Mouse (Mus musculus): ENCODE measurements around the gene Marcksl1. TPM values are rescaled to one million over a fixed set of nuclear protein-coding genes. Genes with fewer than 3 reads are reported as not detected.
A peak's percentile ranks its signal among the peaks of the same experiment; 100 is the strongest.

The Marcksl1 gene
- polyA plus RNA-seq, 1 experiment from 2014 or later: 1,538 TPM

GRCm38 (mm10) chr4:129563718-129564117, 50.3 kb downstream of the Marcksl1 start:
- H3K27ac ChIP-seq: peak overlapping the region; percentile 23; the same call in 1 of the 2 replicates
- H3K27me3 ChIP-seq: no peaks in the 10 kb centered on the region
- ATAC-seq (ENCODE audit: insufficient number of reproducible peaks, insufficient read depth, low FRiP score, low TSS enrichment, low read depth): 0 out of 2 replicates have a peak, but pooled peaks have one; percentile 6
- H3K4me2 ChIP-seq: no peak overlapping the region
- H3K4me1 ChIP-seq (replicated peaks): peaks cover 11% of the 10 kb centered on the region
- H3K36me3 ChIP-seq: no peaks in the 10 kb centered on the region
- 20% methylated on average over 8 of the region's 8 CpGs for WGBS
- H3K4me3 ChIP-seq (replicated peaks): no peak overlapping the region
- no peak overlapping the region for H3K9ac ChIP-seq (replicated peaks)
- no peaks in the 10 kb centered on the region for H3K9me3 ChIP-seq

DNA sequence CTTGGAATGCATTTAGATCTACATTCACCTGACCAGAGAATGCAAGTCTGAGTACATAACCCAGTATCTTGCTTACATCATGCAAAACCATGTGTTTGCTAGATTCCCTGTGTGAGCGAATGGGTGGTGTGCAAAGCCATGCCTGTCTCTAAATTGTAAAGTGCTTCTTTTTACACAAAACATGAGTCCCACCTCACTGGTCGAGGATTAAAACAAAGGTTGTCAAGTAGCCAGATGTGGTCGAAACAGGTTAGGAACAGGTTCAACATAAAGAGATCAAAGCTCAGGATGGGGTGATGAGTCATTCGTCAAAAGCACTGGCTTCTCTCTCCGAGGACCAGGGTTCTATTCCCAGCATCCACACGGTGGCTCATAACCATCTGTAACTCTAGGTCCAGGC, 51.8 kb downstream of the Marcksl1 start:
- Histone ChIP-seq H3K27me3 (no peaks in the 10 kb centered on the region), H3K4me2 (no peak overlapping the region), H3K27ac (no peak overlapping the region), H3K4me3 (replicated peaks) (no peak overlapping the region), H3K9ac (replicated peaks) (no peak overlapping the region), H3K9me3 (no peaks in the 10 kb centered on the region), H3K4me1 (replicated peaks) (peaks cover 11% of the 10 kb centered on the region), H3K36me3 (no peaks in the 10 kb centered on the region)
- ATAC-seq (ENCODE audit: insufficient number of reproducible peaks, insufficient read depth, low FRiP score, low TSS enrichment, low read depth): no peak
- WGBS: 83% methylated on average over 6 of the region's 6 CpGs

Small RNA genes within 50 kb of the gene (microRNA-seq; reads per million reads assigned to microRNA genes)
- gene Mir8119: not detected

Other genes with a start within 250 kb of the Marcksl1 start
- 1.2 and 1.9 TPM in 2 replicates for gene Sync, start 226.0 kb upstream of the Marcksl1 start, polyA plus RNA-seq (2016; fragmentation: Nextera tagmentation; extraction: Ambion mirVana)
- 577 and 606 TPM in 2 replicates for gene Rbbp4, start 178.2 kb upstream of the Marcksl1 start, polyA plus RNA-seq (2016; fragmentation: Nextera tagmentation; extraction: Ambion mirVana)
- gene Zbtb8os, start 177.9 kb upstream of the Marcksl1 start, polyA plus RNA-seq (2016; fragmentation: Nextera tagmentation; extraction: Ambion mirVana): 45.0 and 48.8 TPM in 2 replicates
- gene Zbtb8a, start 135.5 kb upstream of the Marcksl1 start, polyA plus RNA-seq (2016; fragmentation: Nextera tagmentation; extraction: Ambion mirVana): 12.0 and 13.0 TPM in 2 replicates
- 1.2 and 1.4 TPM in 2 replicates for gene Zbtb8b, start 72.7 kb upstream of the Marcksl1 start, polyA plus RNA-seq (2016; fragmentation: Nextera tagmentation; extraction: Ambion mirVana)
- gene Bsdc1, start 52.0 kb upstream of the Marcksl1 start, polyA plus RNA-seq (2016; fragmentation: Nextera tagmentation; extraction: Ambion mirVana): 24.6 and 24.9 TPM in 2 replicates
- not detected in 2 replicates for gene Tssk3, start 22.6 kb upstream of the Marcksl1 start, polyA plus RNA-seq (2016; fragmentation: Nextera tagmentation; extraction: Ambion mirVana)
- gene Fam229a, start 22.4 kb upstream of the Marcksl1 start, polyA plus RNA-seq (2016; fragmentation: Nextera tagmentation; extraction: Ambion mirVana): not detected in 2 replicates
- 278 and 292 TPM in 2 replicates for gene Hdac1, start 29.1 kb downstream of the Marcksl1 start, polyA plus RNA-seq (2016; fragmentation: Nextera tagmentation; extraction: Ambion mirVana)
- gene Lck, start 60.1 kb downstream of the Marcksl1 start, polyA plus RNA-seq (2016; fragmentation: Nextera tagmentation; extraction: Ambion mirVana): 12.4 and 17.0 TPM in 2 replicates
- 3.4 and 4.1 TPM in 2 replicates for gene Fam167b, start 65.0 kb downstream of the Marcksl1 start, polyA plus RNA-seq (2016; fragmentation: Nextera tagmentation; extraction: Ambion mirVana)
- gene Eif3i, start 87.1 kb downstream of the Marcksl1 start, polyA plus RNA-seq (2016; fragmentation: Nextera tagmentation; extraction: Ambion mirVana): 259 and 264 TPM in 2 replicates
- 187 and 190 TPM in 2 replicates for gene Tmem234, start 87.1 kb downstream of the Marcksl1 start, polyA plus RNA-seq (2016; fragmentation: Nextera tagmentation; extraction: Ambion mirVana)
- 2.3 and 2.7 TPM in 2 replicates for gene Dcdc2b, start 100.7 kb downstream of the Marcksl1 start, polyA plus RNA-seq (2016; fragmentation: Nextera tagmentation; extraction: Ambion mirVana)
- 31.8 and 32.5 TPM in 2 replicates for gene Iqcc, start 105.5 kb downstream of the Marcksl1 start, polyA plus RNA-seq (2016; fragmentation: Nextera tagmentation; extraction: Ambion mirVana)
- 52.0 and 53.6 TPM in 2 replicates for gene Ccdc28b, start 110.4 kb downstream of the Marcksl1 start, polyA plus RNA-seq (2016; fragmentation: Nextera tagmentation; extraction: Ambion mirVana)
- gene Txlna, start 127.5 kb downstream of the Marcksl1 start, polyA plus RNA-seq (2016; fragmentation: Nextera tagmentation; extraction: Ambion mirVana): 106 and 109 TPM in 2 replicates
- 13.9 and 18.0 TPM in 2 replicates for gene Kpna6, start 159.2 kb downstream of the Marcksl1 start, polyA plus RNA-seq (2016; fragmentation: Nextera tagmentation; extraction: Ambion mirVana)
- 15.4 and 16.8 TPM in 2 replicates for gene Tmem39b, start 183.3 kb downstream of the Marcksl1 start, polyA plus RNA-seq (2016; fragmentation: Nextera tagmentation; extraction: Ambion mirVana)
- gene Khdrbs1, start 228.7 kb downstream of the Marcksl1 start, polyA plus RNA-seq (2016; fragmentation: Nextera tagmentation; extraction: Ambion mirVana): 204 TPM in 2 replicates

Measured in limb, embryonic 12.5 days (tissue).